Mouse (Mus musculus): Measurements from ENCODE around the gene Col27a1.

- TF ChIP-seq CTCF (IDR thresholded peaks at IDR 0.05; ENCODE audit: low read depth) (no peak), EP300 (IDR thresholded peaks at IDR 0.05; ENCODE audit: low read depth) (no peak)
Measured at GRCm38 (mm10) chr4:63276571-63276970, 62.8 kb downstream of the Col27a1 start.

All from liver, postnatal 0 days (tissue).